Mouse (Mus musculus) small intestine, adult 2 months (tissue): ENCODE measurements around the gene Ndufb6. TPM values are rescaled to one million over a fixed set of nuclear protein-coding genes. Genes with fewer than 3 reads are reported as not detected.

Experiments
- H3K27ac ChIP-seq: fragments of 200-500 bp; 2 replicates; pipeline ENCODE4 v1.5.1; 2012; ENCODE audit warnings: low read depth, low read length, control low read depth, inconsistent platforms; ENCODE audit not compliant: insufficient read depth
- H3K27me3 ChIP-seq: fragments of 200-500 bp; 2 replicates; pipeline ENCODE4 v1.6.1; 2012; ENCODE audit warnings: mild to moderate bottlenecking, moderate library complexity, low read length, inconsistent platforms; ENCODE audit not compliant: control insufficient read depth, insufficient read depth
- H3K36me3 ChIP-seq: fragments of 200-500 bp; 2 replicates; pipeline ENCODE4 v1.6.1; 2012; ENCODE audit warnings: mild to moderate bottlenecking, low read length, control low read depth, inconsistent platforms; ENCODE audit not compliant: control insufficient read depth, insufficient read depth
- H3K4me1 ChIP-seq: fragments of 200-500 bp; 2 replicates; pipeline ENCODE4 v1.6.1; 2012; ENCODE audit warnings: low read length, inconsistent platforms, mixed read lengths; ENCODE audit not compliant: control insufficient read depth, insufficient read depth, insufficient read length
- H3K4me3 ChIP-seq: fragments of 200-500 bp; 2 replicates; pipeline ENCODE4 v1.5.1; 2012; ENCODE audit warnings: low read depth, mild to moderate bottlenecking, control low read depth, inconsistent platforms, low read length, moderate library complexity
- CTCF ChIP-seq: fragments of 200-500 bp; IDR thresholded peaks from 2 replicates; pipeline ENCODE4 v1.5.1; 2012; ENCODE audit warnings: low read depth, mild to moderate bottlenecking, control low read depth, inconsistent platforms, low read length, moderate library complexity, mixed read lengths; ENCODE audit not compliant: insufficient replicate concordance, insufficient read length; ENCODE audit errors: extremely low read depth
- POLR2A ChIP-seq: fragments of 200-500 bp; IDR thresholded peaks from 2 replicates; pipeline ENCODE4 v1.6.1; 2012; ENCODE audit warnings: low read depth, mild to moderate bottlenecking, control low read depth, inconsistent platforms, low read length, moderate library complexity
- whole genome bisulfite sequencing: fragments of 180-500 bp; shearing (Covaris S2); methylation state at CpG from one replicate; pipeline ENCODE4 v1.1.7; 2018; 5-methylcytosine and 5-hydroxymethylcytosine counted together
- polyA plus RNA-seq: library from polyadenylated mRNA; depleted of rRNA; stranded (reverse); fragments of >200 nt; gene quantifications from 2 replicates; pipeline ENCODE4 v1.2.3, GENCODE M21; 2012

Ndufb6 gene
- polyA plus RNA-seq, 1 experiment = 70.1 TPM

DNA sequence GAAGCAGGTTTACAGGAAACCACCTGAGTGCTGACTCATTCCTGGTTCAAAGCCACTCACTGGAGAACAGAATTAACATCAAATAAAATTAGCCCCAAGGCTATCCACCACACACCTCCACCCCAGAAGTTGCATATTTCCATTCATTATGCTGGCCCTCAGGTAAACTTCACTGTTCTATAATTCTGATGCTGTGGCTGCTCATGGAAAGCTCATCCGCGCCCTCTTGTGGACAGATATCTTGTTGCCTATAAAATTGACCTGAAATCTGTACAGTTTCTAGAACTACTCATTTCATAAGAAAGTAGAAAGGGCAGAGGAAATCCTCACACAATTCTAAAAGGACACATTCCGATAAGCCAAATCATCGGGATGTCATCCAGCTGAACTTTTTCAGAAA is 6.4 kb upstream of the Ndufb6 start:
- Histone ChIP-seq H3K4me1 (no peaks in the 10 kb centered on the region), H3K27me3 (no peaks in the 10 kb centered on the region), H3K36me3 (no peaks in the 10 kb centered on the region), H3K4me3 (no peak overlapping the region), H3K27ac (no peak overlapping the region)
- TF ChIP-seq POLR2A (no peak), CTCF (no peak)
- WGBS = 15% methylated on average over 4 of the region's 4 CpGs

GRCm38 (mm10) chr4:40278880-40279275 is 343 bp downstream of the Ndufb6 start:
- peaks cover 3% of the 10 kb centered on the region; the same call in 1 of the 2 replicates for H3K4me1 ChIP-seq
- WGBS = under 1% methylated on average over 21 of the region's 21 CpGs

GRCm38 (mm10) chr4:40269430-40270032 is 9.7 kb downstream of the Ndufb6 start, which contains the start of the genes Smim27 and Topors:
Gene Smim27 (plus strand): TSS chr4:40269579.
Gene Topors (minus strand): TSS chr4:40269850.
- TF ChIP-seq POLR2A (peak; percentile 95), CTCF (no peak)
- Histone ChIP-seq H3K27ac (peak within 1 kb of the TSS; percentile 92), H3K27me3 (no peaks in the 10 kb centered on the region), H3K4me3 (peak within 1 kb of the TSS; percentile 76), H3K36me3 (peaks cover 11% of the 10 kb centered on the region; the same call in 1 of the 2 replicates), H3K4me1 (no peaks in the 10 kb centered on the region)
- WGBS = under 1% methylated on average over 38 of the region's 38 CpGs

More at GRCm38 (mm10) chr4:40278880-40279275, 343 bp downstream of the Ndufb6 start:
- peak overlapping the region; percentile 86 for H3K4me3 ChIP-seq
- H3K27me3 ChIP-seq = no peaks in the 10 kb centered on the region
- peak overlapping the region; percentile 25; the same call in 1 of the 2 replicates for H3K27ac ChIP-seq
- peaks cover 6% of the 10 kb centered on the region for H3K36me3 ChIP-seq
- no peak for TF ChIP-seq CTCF
- TF ChIP-seq POLR2A = no peak

- TF ChIP-seq POLR2A (no peak), CTCF (no peak)
- under 1% methylated on average over 16 of the region's 16 CpGs for WGBS
- peak overlapping the region; percentile 92 for H3K27ac ChIP-seq
- peaks cover 11% of the 10 kb centered on the region; the same call in 1 of the 2 replicates for H3K36me3 ChIP-seq
- peak overlapping the region; percentile 76 for H3K4me3 ChIP-seq
- no peaks in the 10 kb centered on the region for H3K4me1 ChIP-seq
- no peaks in the 10 kb centered on the region for H3K27me3 ChIP-seq
These were observed 10.4 kb downstream of the Ndufb6 start for GRCm38 (mm10) chr4:40268835-40269234.

DNA sequence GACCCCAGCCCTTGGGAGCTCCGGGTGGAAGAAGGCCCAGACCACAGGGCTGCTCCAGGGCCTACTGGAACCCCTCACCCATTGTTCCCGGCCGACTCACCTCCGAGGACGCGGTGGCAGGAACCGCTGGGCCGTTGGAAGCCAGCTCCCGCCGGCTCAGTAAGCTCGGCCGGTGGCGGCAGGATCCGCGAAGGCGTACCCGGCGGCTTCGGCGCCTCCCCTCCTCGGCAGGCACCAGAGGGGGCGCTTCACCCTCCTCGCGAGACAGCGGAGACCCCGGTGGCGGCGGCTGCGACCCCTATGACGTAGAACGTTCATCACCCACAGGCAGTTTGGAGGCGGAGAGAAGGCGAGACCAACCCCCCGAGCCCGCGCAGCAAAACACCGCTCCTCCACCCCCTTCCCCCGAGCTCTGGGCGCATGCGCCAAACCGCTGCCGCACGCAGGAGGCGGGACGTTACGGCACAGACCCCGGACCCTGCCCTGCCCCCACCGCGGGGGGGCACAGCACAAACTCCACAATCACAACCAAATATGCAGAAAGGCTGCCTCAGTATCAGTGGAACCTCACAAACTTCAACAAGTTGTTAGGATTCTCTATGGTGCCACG is 10.9 kb downstream of the Ndufb6 start:
- H3K36me3 ChIP-seq = 0 out of 2 replicates have a peak, but pooled peaks cover 9% of the 10 kb centered on the region
- peak overlapping the region; percentile 92 for H3K27ac ChIP-seq
- H3K4me3 ChIP-seq = peak overlapping the region; percentile 76
- under 1% methylated on average over 50 of the region's 50 CpGs for WGBS
- H3K4me1 ChIP-seq = no peaks in the 10 kb centered on the region
- TF ChIP-seq CTCF = peak; percentile 35; the same call in 1 of the 2 replicates
- TF ChIP-seq POLR2A = no peak; the same call in 1 of the 2 replicates
- no peaks in the 10 kb centered on the region for H3K27me3 ChIP-seq

- Histone ChIP-seq H3K4me1 (no peaks in the 10 kb centered on the region), H3K27ac (peak overlapping the region; percentile 92), H3K27me3 (no peaks in the 10 kb centered on the region), H3K36me3 (peaks cover 11% of the 10 kb centered on the region), H3K4me3 (peak overlapping the region; percentile 76)
- WGBS = 15% methylated on average over 7 of the region's 7 CpGs
- TF ChIP-seq CTCF = no peak
- TF ChIP-seq POLR2A = no peak
These were observed 11.5 kb downstream of the Ndufb6 start for GRCm38 (mm10) chr4:40267681-40268080.

- WGBS = 60% methylated on average over 1 of the region's 1 CpGs
- H3K27me3 ChIP-seq = no peaks in the 10 kb centered on the region
- H3K36me3 ChIP-seq = peaks cover 35% of the 10 kb centered on the region
- no peak for TF ChIP-seq CTCF
- TF ChIP-seq POLR2A = no peak
- no peaks in the 10 kb centered on the region for H3K4me1 ChIP-seq
- no peak overlapping the region for H3K27ac ChIP-seq
- H3K4me3 ChIP-seq = no peak overlapping the region
These were observed 14.9 kb downstream of the Ndufb6 start for GRCm38 (mm10) chr4:40264321-40264720.
